Mouse (Mus musculus) thymus, adult 2 months (tissue): ENCODE measurements around the gene Fam180a. TPM values are rescaled to one million over a fixed set of nuclear protein-coding genes. Genes with fewer than 3 reads are reported as not detected.

Experiments
- DNase-seq: peaks from one replicate; pipeline ENCODE4 v3.0.0; 2021
- H3K27ac ChIP-seq: fragments of 200-500 bp; 2 replicates; pipeline ENCODE4 v1.5.1; 2012; ENCODE audit warnings: low read length, control low read depth; ENCODE audit not compliant: control insufficient read depth, insufficient read depth
- H3K27me3 ChIP-seq: fragments of 200-500 bp; 2 replicates; pipeline ENCODE4 v1.6.1; 2012; ENCODE audit warnings: mild to moderate bottlenecking, low read length, moderate library complexity, mixed read lengths; ENCODE audit not compliant: control insufficient read depth, insufficient read depth
- H3K36me3 ChIP-seq: fragments of 200-500 bp; 2 replicates; pipeline ENCODE4 v1.6.1; 2012; ENCODE audit warnings: mild to moderate bottlenecking, low read length, moderate library complexity; ENCODE audit not compliant: control insufficient read depth, insufficient read depth
- H3K4me1 ChIP-seq: fragments of 200-500 bp; replicated peaks from 2 replicates; pipeline ENCODE4 v1.6.1; 2012; ENCODE audit warnings: low read length; ENCODE audit not compliant: control insufficient read depth, insufficient read depth
- H3K4me3 ChIP-seq: fragments of 200-500 bp; 2 replicates; pipeline ENCODE4 v1.5.1; 2012; ENCODE audit warnings: mild to moderate bottlenecking, low read length, control low read depth, moderate library complexity; ENCODE audit not compliant: control insufficient read depth, insufficient read depth
- CTCF ChIP-seq: fragments of 200-500 bp; IDR thresholded peaks from 2 replicates; pipeline ENCODE4 v1.5.1; 2012; ENCODE audit warnings: mild to moderate bottlenecking, control low read depth, low read length, moderate library complexity, borderline replicate concordance; ENCODE audit not compliant: control insufficient read depth, poor library complexity, insufficient read depth; ENCODE audit errors: extremely low read depth
- POLR2A ChIP-seq: fragments of 200-500 bp; IDR thresholded peaks from 2 replicates; pipeline ENCODE4 v1.6.1; 2012; ENCODE audit warnings: mild to moderate bottlenecking, low read length, control low read depth, moderate library complexity; ENCODE audit not compliant: control insufficient read depth, poor library complexity, insufficient read depth; ENCODE audit errors: extremely low read depth
- WGBS: fragments of 180-500 bp; shearing (Covaris S2); methylation state at CpG from one replicate; pipeline ENCODE4 v1.1.7; 2018; 5-methylcytosine and 5-hydroxymethylcytosine counted together
- polyA plus RNA-seq: library from polyadenylated mRNA; depleted of rRNA; stranded (reverse); fragments of >200 nt; gene quantifications from 2 replicates; pipeline ENCODE4 v1.2.3, GENCODE M21; 2012; rRNA removed

Gene Fam180a
- polyA plus RNA-seq, 1 experiment = 0.15 TPM

DNA sequence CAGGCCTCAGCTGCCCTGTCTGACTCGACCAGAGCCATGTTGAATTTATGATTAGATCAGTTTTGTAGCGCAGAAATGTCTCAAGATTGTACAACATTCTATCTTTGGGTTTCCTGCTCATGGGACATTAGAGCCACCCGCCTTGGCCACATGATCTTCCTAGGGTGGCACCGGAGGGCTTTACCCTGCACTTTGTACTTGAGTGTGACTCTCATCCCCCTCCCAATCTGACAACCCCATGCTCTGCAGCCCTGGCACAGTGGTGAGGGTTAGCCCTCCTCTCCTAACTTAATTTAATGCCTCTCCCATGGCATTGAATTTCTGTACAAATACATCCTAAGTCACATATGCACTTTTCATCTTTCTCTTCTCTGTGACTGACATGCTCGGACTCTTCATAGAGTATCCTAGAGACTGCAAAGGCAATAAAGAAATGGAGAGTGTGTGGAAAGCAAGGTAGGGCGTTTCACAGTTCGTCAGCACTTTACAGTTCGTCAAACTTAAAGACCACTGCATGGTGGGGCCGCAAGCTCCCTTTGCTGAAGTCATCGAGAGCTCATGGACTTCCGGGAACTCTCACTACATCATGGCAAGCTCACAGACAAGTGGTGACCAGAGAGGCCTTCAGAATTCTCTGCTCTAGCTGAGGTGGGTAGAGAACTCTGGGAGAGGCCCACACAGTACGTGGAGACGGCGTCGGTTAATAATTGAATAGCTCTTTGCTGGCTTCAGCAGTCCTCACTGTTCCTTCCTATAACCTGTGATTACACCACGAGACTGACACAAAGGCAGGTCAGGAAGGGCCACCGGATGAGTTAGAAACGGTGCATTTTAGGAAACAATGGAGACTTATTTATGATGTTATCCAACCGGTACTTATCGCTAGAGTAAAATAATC is 53.8 kb downstream of the Fam180a start:
- no peaks in the 10 kb centered on the region for H3K36me3 ChIP-seq
- no peak for TF ChIP-seq CTCF
- TF ChIP-seq POLR2A = no peak
- H3K27ac ChIP-seq = no peak overlapping the region
- H3K4me3 ChIP-seq = no peak overlapping the region
- H3K4me1 ChIP-seq = no peaks in the 10 kb centered on the region
- 93% methylated on average over 20 of the region's 20 CpGs for WGBS
- no peak for DNase-seq
- no peaks in the 10 kb centered on the region for H3K27me3 ChIP-seq

DNA sequence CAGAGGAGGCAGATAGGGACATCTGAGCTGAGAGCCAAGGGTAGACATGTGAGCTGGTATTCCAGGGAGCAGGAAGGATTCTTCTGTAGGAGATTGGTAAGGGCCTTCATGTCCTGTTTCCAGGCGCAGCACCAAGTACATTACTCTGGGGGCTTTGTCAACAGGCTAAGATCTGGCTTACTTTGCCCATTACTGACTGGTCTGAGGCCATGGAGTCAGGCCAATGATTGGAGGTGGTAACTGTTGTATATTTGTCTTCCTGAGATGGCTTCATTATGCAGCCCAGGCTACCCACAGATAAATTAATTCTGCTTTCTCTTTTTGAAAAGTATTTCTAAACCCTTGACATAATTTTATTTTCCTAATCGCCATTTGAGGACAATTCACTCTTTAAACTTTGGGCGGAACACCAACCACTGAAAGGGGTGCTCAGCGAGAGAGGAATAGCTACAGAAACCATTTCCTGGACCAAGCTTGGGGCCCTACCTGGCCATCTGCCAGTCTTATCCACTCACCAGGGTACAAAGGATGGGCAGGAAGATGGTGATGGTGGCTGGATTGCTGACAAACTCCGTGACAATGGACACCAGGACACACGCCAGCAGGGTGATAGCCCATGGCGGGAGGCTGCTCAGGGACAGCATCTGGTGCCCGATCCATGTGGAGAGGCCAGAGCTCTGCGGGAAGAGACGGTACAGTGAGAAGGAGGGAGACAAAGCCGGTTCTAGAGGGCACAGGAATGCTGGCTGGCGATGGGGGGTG is 54.7 kb downstream of the Fam180a start:
- no peak overlapping the region for H3K27ac ChIP-seq
- H3K4me3 ChIP-seq = no peak overlapping the region
- no peaks in the 10 kb centered on the region for H3K27me3 ChIP-seq
- TF ChIP-seq CTCF (no peak), POLR2A (no peak)
- no peak for DNase-seq
- 93% methylated on average over 12 of the region's 12 CpGs for WGBS
- no peaks in the 10 kb centered on the region for H3K4me1 ChIP-seq
- H3K36me3 ChIP-seq = no peaks in the 10 kb centered on the region

DNA sequence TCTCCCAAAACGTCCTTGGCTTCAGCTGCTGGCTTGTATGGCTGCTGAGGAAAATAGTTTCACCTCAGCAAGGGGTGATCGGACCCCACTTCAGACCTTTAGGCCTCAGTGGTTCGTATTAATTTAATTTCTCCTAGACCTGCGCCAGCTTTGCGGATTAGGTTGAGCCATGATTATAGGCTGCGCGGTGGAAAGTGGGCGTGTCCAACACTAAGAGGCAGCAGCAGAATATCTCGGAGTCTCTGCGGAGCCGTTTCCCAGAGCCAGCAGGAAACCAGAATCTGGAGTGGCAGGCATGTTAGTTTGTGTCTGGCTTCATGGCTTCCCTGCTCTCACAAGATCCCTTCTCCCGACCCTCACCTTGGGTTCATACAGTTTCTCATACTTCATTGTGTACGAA is 56.3 kb downstream of the Fam180a start:
- no peak for DNase-seq
- Histone ChIP-seq H3K27ac (no peak overlapping the region), H3K27me3 (no peaks in the 10 kb centered on the region), H3K4me1 (no peaks in the 10 kb centered on the region), H3K36me3 (no peaks in the 10 kb centered on the region), H3K4me3 (no peak overlapping the region)
- no peak for TF ChIP-seq POLR2A
- no peak for TF ChIP-seq CTCF
- 92% methylated on average over 13 of the region's 13 CpGs for WGBS

DNA sequence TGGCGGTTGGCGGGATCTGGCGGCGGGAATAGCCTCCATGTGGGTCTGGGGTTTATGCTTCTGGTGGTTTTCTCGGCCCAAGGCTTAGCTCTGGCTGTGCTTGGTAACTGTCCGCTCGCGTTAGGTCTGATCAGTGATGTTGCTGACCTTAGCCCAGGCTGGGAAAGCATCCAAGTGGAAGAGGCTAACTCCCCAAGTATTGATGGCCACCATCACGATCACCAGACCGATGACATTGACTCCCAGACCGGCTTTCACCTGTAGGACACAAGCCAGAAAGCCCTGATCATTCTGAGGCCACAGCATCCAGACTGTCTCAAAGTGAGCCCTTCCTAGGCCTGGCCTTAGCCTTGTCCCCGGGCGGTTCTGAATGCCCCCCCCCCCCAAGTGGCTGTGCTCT is 57.2 kb downstream of the Fam180a start:
- H3K27ac ChIP-seq = no peak overlapping the region
- no peaks in the 10 kb centered on the region for H3K36me3 ChIP-seq
- 97% methylated on average over 13 of the region's 13 CpGs for WGBS
- H3K4me1 ChIP-seq = no peaks in the 10 kb centered on the region
- no peak for DNase-seq
- H3K4me3 ChIP-seq = no peak overlapping the region
- no peaks in the 10 kb centered on the region for H3K27me3 ChIP-seq
- TF ChIP-seq CTCF (no peak), POLR2A (no peak)

DNA sequence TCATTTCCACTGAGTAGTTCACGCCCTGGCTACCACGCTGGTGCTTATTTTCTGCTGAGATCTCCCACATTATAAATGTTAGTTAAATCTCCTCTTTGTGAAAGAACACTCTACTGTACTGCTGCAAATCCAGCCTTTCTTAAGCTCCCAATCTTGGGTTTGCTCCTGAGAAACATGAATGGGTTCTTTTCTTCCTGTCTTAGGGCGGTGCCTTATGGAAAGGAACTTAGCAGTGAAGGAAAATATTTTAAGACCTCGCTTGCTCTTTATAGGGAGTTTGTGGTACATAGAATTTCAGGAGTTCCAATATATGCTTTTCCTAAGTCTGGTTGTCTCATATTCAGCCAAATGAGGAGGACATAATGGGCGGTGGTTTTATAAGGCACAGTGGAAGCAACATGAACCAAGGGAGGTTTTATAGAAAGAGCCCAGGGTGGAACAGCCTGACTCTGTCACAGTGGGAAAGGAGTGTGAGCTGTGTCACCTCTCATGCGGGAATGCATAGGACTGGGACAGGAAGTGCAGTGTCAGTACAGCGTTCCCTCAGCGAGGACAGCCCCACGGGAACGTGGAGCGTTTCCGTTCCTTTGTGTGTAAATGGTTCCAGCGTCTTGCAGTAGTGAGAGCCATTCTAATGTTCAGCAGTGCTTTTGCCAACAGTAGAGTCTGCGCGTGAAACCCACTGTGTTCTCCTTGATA is 60.2 kb downstream of the Fam180a start:
- no peaks in the 10 kb centered on the region for H3K4me1 ChIP-seq
- no peak for DNase-seq
- WGBS = 87% methylated on average over 15 of the region's 15 CpGs
- peaks cover 14% of the 10 kb centered on the region for H3K36me3 ChIP-seq
- no peak overlapping the region for H3K4me3 ChIP-seq
- TF ChIP-seq POLR2A = no peak
- no peak for TF ChIP-seq CTCF
- no peaks in the 10 kb centered on the region for H3K27me3 ChIP-seq
- H3K27ac ChIP-seq = no peak overlapping the region

Other genes with a start within 250 kb of the Fam180a start
- gene Cnot4, start 192.4 kb downstream of the Fam180a start, polyA plus RNA-seq = 19.7 TPM in 2 replicates
- 36.5 and 45.8 TPM in 2 replicates for gene Nup205, start 148.7 kb downstream of the Fam180a start, polyA plus RNA-seq
- 0.26 and 0.34 TPM in 2 replicates for gene Slc13a4, start 18.0 kb downstream of the Fam180a start, polyA plus RNA-seq
- gene Mtpn, start 213.7 kb upstream of the Fam180a start, polyA plus RNA-seq = 46.4 and 78.9 TPM in 2 replicates